9 mouse cellular contexts compared by ENCODE assay signal in the genomic region with DNA sequence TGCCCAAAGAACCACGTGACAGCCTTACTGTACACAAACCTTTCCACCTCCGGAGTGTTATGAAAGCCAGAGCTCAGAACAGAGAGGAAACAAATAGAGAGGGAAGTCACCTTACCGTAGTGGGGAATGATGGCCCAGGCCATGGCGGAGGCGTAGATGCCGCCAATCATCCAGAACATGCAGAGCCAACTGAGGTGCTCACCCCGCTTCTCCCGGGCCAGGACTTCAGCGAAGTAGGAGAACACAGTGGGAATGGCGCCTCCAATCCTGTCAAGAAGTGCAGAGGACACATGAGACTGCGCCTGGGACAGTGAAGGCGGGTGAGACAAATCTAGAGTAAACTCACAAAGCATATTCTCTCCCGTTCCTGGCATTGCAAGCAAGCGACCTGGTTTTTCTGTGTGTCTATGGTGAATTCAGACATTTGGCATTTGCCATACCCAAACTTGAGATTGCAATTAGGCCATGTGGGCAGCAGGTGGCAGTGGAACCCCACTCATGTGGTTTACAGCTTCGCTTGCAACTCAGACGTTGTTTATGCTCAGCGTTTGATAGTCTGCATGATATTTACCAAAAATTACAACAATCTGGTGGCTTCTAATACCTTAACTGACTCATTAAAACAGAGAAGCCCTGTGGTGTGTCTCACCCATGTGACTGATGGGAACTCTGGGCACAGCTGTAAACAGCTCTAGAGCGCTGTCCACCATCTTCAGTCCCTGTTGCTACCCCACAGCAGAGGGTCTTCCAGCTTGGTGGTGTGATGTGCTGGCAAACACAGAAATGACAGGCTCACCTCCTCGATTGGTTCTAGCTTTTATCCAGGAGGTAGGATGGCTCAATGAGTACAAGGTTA. TPM values are rescaled to one million over a fixed set of nuclear protein-coding genes. Genes with fewer than 3 reads are reported as not detected.
DNase-seq lines count a peak whose midpoint lies in the region; ATAC-seq and TF ChIP-seq lines count a peak whose summit lies in the region.
"Had no signal": no experiment of that assay in that cellular context is flagged by ENCODE, and none has a peak within 500 bp of the region (broad histone marks: within the 10 kb centered on the region; RNA-seq: fewer than 3 reads in every experiment).

No protein-coding gene starts in this region.

- no peak overlapping the region for H3K27ac ChIP-seq in forebrain, postnatal 0 days (ENCODE audit: low read depth, low read length)
- no peak overlapping the region for H3K27ac ChIP-seq in liver, postnatal 0 days (ENCODE audit: low read depth)

- no peaks in the 10 kb centered on the region for H3K36me3 ChIP-seq in forebrain, postnatal 0 days (ENCODE audit: insufficient read depth)
- H3K36me3 ChIP-seq in liver, postnatal 0 days (replicated peaks; ENCODE audit: insufficient read depth, low read length): no peaks in the 10 kb centered on the region

- no peaks in the 10 kb centered on the region for H3K4me1 ChIP-seq in forebrain, postnatal 0 days (ENCODE audit: insufficient read depth)
- no peaks in the 10 kb centered on the region for H3K4me1 ChIP-seq in liver, postnatal 0 days (ENCODE audit: insufficient read depth)

- no peak overlapping the region for H3K9ac ChIP-seq in forebrain, postnatal 0 days
- no peak overlapping the region for H3K9ac ChIP-seq in liver, postnatal 0 days (replicated peaks)

- TF ChIP-seq EP300 in liver, postnatal 0 days (IDR thresholded peaks at IDR 0.05; ENCODE audit: low read depth): no peak

- WGBS in forebrain, postnatal 0 days: 68% methylated on average over 19 of the region's 19 CpGs
- WGBS in liver, postnatal 0 days (ENCODE audit: insufficient replicate concordance): 54% methylated on average over 19 of the region's 19 CpGs

- ATAC-seq in cerebellum, adult (ENCODE audit: insufficient number of reproducible peaks, low FRiP score, low TSS enrichment): 0 out of 2 replicates have a peak, but pooled peaks have one; percentile 40
- ATAC-seq in forebrain, postnatal 0 days: peak; percentile 32
- no peak for ATAC-seq in liver, postnatal 0 days

- H3K4me3 ChIP-seq in forebrain, postnatal 0 days (ENCODE audit: low read depth, low read length): no peak overlapping the region
- H3K4me3 ChIP-seq in liver, postnatal 0 days (ENCODE audit: low read depth, low read length): no peak overlapping the region

- TF ChIP-seq CTCF in forebrain, postnatal 0 days (IDR thresholded peaks at IDR 0.05; ENCODE audit: low read depth): peak; percentile 87
- peak; percentile 73 for TF ChIP-seq CTCF in liver, postnatal 0 days (IDR thresholded peaks at IDR 0.05; ENCODE audit: low read depth)

- no peak for DNase-seq in cerebellum, adult 11-12 months
- peak; percentile 81 for DNase-seq in CD4-positive, CD25-positive, alpha-beta regulatory T cell, adult 2 months (ENCODE audit: low read depth, low spot score)
- DNase-seq in c-Kit-positive CD71-negative TER-119-negative erythroid progenitor cells, embryonic 14.5 days (ENCODE audit: low read depth): peak; percentile 38
- peak; percentile 83 for DNase-seq in forebrain, postnatal 0 days
- peak; percentile 45 for DNase-seq in kidney, postnatal 10 days
- DNase-seq in liver, postnatal 0 days: peak; percentile 34
- peak; percentile 39 for DNase-seq in retina, postnatal 1 day

- H3K4me2 ChIP-seq in forebrain, postnatal 0 days (ENCODE audit: low read depth): no peak overlapping the region
- H3K4me2 ChIP-seq in liver, postnatal 0 days (ENCODE audit: low read depth, low read length): no peak overlapping the region

- H3K27me3 ChIP-seq in forebrain, postnatal 0 days (ENCODE audit: insufficient read depth, low read length): no peaks in the 10 kb centered on the region
- H3K27me3 ChIP-seq in liver, postnatal 0 days (ENCODE audit: insufficient read depth, low read length): no peaks in the 10 kb centered on the region

- H3K9me3 ChIP-seq in forebrain, postnatal 0 days (ENCODE audit: low read length): no peaks in the 10 kb centered on the region
- H3K9me3 ChIP-seq in liver, postnatal 0 days (ENCODE audit: low read length): no peaks in the 10 kb centered on the region

RNA-seq across cellular contexts. Expression of a gene that starts 50.6 kb away (rescaled TPM):
- total RNA-seq in forebrain, postnatal 0 days (2014; rRNA removed): 4.2 and 6.0 TPM in 2 replicates
- polyA plus RNA-seq in forebrain, postnatal 0 days (2015; fragmentation: Nextera tagmentation; extraction: Ambion mirVana): 14.3 and 16.2 TPM in 2 replicates
- polyA plus RNA-seq in liver, postnatal 0 days (2015; fragmentation: Nextera tagmentation; extraction: Ambion mirVana): 8.5 and 8.8 TPM in 2 replicates

RNA-seq across cellular contexts. Expression of a gene that starts 51.3 kb away (rescaled TPM):
- total RNA-seq in forebrain, postnatal 0 days (2014; rRNA removed): not detected in 2 replicates
- polyA plus RNA-seq in forebrain, postnatal 0 days (2015; fragmentation: Nextera tagmentation; extraction: Ambion mirVana): 0.15 TPM in 1 of 2 replicates, not detected in the other
- not detected in 2 replicates for polyA plus RNA-seq in liver, postnatal 0 days (2015; fragmentation: Nextera tagmentation; extraction: Ambion mirVana)
- polyA plus RNA-seq: liver, embryonic 16.5 days had no signal
